18 mouse cellular contexts compared by ENCODE assay signal in genomic region chr8:122215630-122216029, GRCm38 (mm10).
"Had no signal": no experiment of that assay in that cellular context is flagged by ENCODE, and none has a peak within 500 bp of the region (broad histone marks: within the 10 kb centered on the region; RNA-seq: fewer than 3 reads in every experiment).

No protein-coding gene starts in this region.

- H3K27ac ChIP-seq: left cerebral cortex, adult 2 months; liver, embryonic 14.5 days; macrophage; midbrain, embryonic 12.5 days; midbrain, embryonic 15.5 days; neural tube, embryonic 12.5 days; neural tube, embryonic 15.5 days; stomach, postnatal 0 days had no signal

- H3K36me3 ChIP-seq: midbrain, embryonic 12.5 days; midbrain, embryonic 15.5 days; neural tube, embryonic 12.5 days; neural tube, embryonic 15.5 days had no signal

- DNase-seq: kidney, postnatal 10 days; kidney, postnatal 36 days; layer of hippocampus, postnatal 36 days; liver, postnatal 0 days; lung, embryonic 14.5 days; right cerebral cortex, adult 18-20 months; right cerebral cortex, postnatal 14 days; right cerebral cortex, postnatal 4 days; thymus, adult 18-20 months; thymus, postnatal 36 days had no signal

- H3K4me1 ChIP-seq: midbrain, embryonic 12.5 days; midbrain, embryonic 15.5 days; neural tube, embryonic 12.5 days; neural tube, embryonic 15.5 days had no signal

- H3K9me3 ChIP-seq: midbrain, embryonic 12.5 days; midbrain, embryonic 15.5 days; neural tube, embryonic 15.5 days had no signal

- H3K27me3 ChIP-seq: midbrain, embryonic 15.5 days; neural tube, embryonic 12.5 days; neural tube, embryonic 15.5 days had no signal

- H3K4me3 ChIP-seq: left cerebral cortex, adult 2 months; midbrain, embryonic 12.5 days; midbrain, embryonic 15.5 days; neural tube, embryonic 12.5 days; neural tube, embryonic 15.5 days had no signal
